Mouse (Mus musculus) embryonic stem cell, embryonic (primary cell): ENCODE measurements at regions not wholly inside any gene's neighbourhood (a gene's known extent, or its start where the extent isn't known, plus 50 kb on each side); places are given as distances from the start of the nearest gene placed in this dataset.

ENCODE experiments used
- CTCF ChIA-PET, 4 experiments: fragments of 300-600 bp in 2 of 4; fragments of 350-600 bp in 2 of 4; sonication (Branson Sonifier 250); formaldehyde crosslinking; loops; one replicate each; lab custom pipeline; 2022; ENCODE audit warnings: inconsistent platforms in 2 of 4; lab: Charles Lee
- POLR2A ChIA-PET, 4 experiments: fragments of 300-600 bp in 2 of 4; fragments of 350-600 bp in 2 of 4; sonication (Branson Sonifier 250); formaldehyde crosslinking; loops; one replicate each; lab custom pipeline; 2022; ENCODE audit warnings: antibody characterized with exemption in 4 of 4, inconsistent platforms in 1 of 4; lab: Charles Lee

DNA sequence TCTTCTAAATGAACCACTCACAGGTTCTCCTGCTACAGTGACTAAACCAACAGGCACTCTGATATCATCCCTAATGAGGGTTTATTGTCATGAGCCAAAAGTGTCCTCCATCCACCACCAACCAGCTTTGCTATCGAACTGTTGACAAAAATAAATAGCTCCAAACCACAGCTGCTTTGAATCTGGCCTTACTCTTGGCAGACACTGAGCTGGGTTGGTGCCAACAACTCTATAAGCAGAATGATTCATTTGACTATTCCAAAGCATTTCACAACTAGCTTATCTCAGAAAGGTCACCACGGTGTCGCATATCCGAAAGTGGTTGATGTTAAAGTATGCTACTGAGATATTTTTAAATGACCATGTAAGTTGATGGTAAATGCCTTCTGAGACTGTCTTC is 148.5 kb upstream of the Gria1 start:
- CTCF ChIA-PET: interaction anchor here in 2 of 4 experiments (0.6 kb wide), 2 partner anchors 40 to 448 kb away, joined by 3 to 5 read pairs; no protein-coding TSS in a partner anchor
- POLR2A ChIA-PET: interaction anchor here in 1 of 4 experiments (0.7 kb wide), 1 partner anchor 1192 kb away, joined by 4 read pairs; no protein-coding TSS in a partner anchor

DNA sequence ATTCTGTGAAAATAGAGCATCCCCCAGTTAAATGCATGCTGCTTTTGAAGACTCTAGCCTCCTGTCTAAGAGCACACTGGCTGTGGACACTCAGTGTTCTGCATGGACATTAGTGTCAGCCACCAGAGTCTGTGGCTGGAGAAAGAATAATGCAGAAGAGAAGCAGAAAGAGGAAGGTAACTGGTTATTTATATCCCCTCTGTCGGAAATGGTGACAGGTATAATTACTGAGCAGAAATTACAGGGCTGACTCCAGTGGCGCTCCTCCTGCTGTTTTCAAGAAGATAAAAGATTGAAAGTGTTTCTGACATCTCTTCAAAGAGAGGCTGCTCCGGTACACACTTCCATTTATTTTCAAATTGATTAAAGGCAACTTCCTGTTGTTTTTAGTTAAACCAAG is 139.5 kb upstream of the Gria1 start:
- CTCF ChIA-PET: no interaction called here
- POLR2A ChIA-PET: no interaction called here

DNA sequence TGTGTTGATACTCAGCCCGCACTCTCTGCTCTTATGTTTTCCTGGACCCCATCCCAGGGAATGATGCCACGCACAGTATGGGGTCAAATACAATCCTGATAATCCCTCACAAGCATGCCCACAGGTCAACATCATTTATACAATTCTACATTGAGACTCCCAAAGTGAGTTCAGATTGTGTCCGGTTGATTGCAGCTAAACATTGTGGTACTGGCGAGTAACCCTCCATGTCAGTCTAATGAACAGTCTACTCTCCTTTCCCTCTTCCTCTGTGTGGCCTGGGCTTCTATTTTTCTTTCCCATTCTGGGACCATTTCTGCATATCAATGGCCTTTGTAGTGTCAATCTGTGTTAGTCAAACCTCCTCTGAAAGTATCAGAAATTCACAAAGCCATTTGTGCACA is 112.6 kb upstream of the Gria1 start:
- ChIA-PET POLR2A (no interaction called here), CTCF (no interaction called here)

DNA sequence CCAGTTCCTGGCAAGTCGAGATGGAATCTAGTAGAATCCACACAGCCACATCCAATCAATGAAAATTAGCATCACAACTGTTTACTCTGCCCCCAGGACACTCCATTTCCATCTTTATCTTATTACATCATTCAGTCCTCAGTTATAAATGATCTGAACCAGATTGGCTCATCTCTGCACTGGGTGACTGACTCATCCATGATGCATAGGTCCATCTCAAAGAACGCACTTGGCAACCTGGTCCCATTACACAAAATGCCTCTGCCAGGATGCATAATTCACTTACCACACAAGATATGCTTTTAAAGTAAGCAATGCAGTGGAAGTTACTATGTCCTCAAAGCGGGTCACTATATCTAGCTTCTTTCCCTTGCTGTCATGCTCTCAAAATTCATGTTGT is 110.0 kb upstream of the Gria1 start:
- CTCF ChIA-PET: interaction anchor here in 1 of 4 experiments (0.6 kb wide), 1 partner anchor 29 kb away, joined by 3 read pairs; no protein-coding TSS in a partner anchor
- POLR2A ChIA-PET: no interaction called here

DNA sequence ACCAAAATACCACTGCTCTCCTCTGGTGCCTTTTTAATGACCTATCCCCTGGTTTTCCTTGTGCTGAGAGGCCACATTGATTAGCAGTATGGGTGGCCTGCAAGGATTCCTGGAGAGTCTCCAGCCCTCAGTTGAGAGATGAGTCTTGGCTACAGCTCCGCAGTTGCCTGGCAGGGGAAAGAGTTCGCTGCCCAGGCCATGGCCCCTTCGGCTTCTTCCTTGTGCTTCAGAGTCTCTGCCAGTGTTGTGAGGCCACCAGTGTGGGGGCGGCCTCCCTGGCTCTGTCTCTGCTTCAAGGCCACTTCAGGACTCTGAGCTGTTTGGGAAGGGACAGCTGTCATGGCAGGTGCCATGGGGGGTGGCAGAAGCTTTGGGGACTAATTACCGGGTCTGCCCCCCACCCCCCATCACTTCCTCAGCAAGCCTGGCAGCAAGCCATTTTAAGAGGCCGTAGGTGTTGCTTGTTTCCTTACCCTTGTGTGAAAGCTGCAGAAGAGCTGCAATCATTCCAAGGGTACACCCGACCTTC is 85.8 kb upstream of the Gria1 start:
- POLR2A ChIA-PET: interaction anchor here in 1 of 4 experiments (0.5 kb wide), 1 partner anchor 1379 kb away, joined by 3 read pairs; no protein-coding TSS in a partner anchor
- CTCF ChIA-PET: no interaction called here

DNA sequence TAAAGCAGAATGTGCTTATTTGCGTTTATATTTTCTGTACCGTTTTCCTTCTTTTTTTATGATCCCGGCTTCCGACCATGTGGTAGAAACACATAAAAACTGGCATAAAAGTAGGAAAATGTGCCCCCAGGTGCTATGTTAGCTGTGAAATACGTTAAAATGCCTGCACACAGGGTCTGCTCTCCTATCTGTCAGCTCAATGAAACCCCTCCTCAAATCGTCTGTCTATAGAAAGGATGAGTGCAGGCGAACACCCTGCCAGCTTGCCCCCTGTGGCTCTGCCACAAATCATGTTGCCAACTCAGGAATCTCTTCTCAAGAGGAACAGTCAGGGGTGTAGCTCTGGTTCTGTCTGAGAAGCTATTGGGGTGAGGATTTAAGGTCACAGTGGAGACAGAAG is 78.4 kb upstream of the Gria1 start:
- ChIA-PET POLR2A (no interaction called here), CTCF (no interaction called here)

DNA sequence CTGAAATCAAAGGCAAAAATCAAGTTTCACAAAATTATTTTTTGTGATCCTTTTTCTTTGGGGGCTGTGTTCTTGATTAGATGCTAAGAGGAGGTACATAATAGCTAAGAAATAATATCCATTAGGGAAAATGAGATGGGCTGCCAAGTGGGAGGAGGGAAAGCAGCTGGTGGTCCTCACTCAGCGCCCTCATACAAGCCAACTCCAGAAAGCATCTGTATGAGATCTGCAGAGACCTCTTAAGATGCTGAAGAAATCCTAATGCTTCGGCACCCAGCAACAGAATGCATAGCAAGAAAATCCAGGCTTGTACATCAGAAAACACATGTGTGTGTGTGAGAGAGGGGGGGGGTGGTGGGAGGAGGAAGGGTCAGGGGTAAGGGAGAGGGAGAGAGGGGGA is 58.8 kb upstream of the Gria1 start:
- CTCF ChIA-PET: no interaction called here
- POLR2A ChIA-PET: no interaction called here

DNA sequence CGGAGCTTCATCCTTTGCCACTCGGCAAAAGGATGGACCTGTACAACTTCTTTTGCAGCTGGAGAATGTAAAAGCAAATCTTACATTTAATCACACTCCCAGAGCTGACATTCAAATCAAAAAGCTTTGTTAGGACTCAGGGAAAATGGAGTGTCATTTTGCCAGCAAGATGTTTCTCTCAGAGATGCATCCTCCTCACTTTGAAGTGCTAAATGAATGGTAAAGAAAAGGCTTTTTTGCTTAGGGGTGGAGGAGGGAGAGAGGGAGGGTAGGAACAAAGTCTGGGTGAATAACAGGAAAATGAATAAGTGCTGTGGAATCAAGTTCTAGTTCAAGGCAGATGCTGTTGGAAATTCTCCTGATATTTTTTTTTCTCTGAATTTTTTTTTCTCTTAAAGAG is 53.4 kb upstream of the Gria1 start:
- POLR2A ChIA-PET: no interaction called here
- CTCF ChIA-PET: no interaction called here
